Mouse (Mus musculus) ovary, postnatal 10 days (tissue): Measurements from ENCODE around the gene B4galt1.

Experiments
- DNase-seq: peaks from one replicate; pipeline ENCODE4 v3.0.0; 2022; ENCODE audit warnings: low spot score

B4galt1 gene

DNA sequence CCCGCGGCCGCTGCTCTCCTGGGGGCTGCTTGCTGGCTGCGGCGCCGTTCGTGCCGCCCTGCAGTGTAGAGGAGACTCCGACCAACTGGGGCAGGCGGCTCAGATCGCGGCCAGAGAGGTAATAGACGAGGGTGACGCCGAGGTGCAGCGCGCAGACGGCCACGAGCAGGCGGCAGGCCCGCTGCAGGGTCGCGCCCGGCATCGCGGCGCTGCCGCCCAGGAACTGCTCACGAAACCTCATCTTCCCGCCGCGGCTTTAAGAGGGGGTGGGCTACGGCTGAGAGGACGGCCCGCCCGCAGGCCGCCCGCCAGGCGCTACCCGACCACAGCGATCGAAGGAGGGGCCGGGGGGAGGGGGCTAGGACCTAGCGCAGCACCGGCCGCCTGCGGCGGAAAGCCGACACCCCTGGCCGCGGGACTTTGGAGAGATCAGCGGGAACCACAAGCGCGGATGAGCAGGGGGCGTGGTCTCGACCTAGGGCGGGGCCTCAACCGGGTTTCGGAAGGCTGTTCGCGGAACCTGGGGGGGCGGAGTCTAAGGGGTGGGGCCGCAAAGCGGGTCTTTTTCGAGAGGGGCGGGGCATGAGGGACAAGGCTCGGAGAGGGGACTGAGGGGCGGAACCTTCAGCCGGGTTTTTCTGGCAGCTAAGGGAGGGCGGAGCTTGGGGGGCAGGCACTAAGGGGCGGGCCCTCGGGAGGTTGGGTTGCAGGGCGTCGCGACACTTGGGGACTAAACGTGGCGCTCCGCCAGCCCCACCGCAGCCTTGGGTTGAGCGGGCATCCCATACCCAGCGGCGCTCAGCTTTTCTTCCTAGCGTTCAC, at the start of gene B4galt1:
TSS of gene B4galt1 (minus strand) at position 441 of the 822 bp plus-strand sequence.
- DNase-seq: peak; percentile 94

DNA sequence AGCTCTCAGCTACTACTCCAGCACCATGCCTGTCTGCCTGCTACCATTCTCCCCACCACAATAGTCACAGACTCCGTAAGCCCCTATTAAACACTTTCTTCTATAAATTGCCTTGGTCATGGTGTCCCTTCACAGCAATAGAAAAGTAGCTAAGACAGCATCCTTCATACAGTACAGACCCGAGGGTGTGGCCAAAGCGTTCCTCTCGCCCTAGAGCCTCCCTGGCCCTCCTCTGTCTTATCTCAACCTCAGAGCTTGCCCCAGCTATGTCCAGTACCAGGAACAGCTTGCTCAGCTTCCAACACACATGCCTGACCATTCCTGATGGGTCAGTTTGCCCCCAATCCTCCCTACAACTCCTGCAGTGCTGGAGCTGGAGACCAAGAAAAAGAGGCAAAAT, 46.8 kb upstream of the B4galt1 start:
- DNase-seq: no peak

DNA sequence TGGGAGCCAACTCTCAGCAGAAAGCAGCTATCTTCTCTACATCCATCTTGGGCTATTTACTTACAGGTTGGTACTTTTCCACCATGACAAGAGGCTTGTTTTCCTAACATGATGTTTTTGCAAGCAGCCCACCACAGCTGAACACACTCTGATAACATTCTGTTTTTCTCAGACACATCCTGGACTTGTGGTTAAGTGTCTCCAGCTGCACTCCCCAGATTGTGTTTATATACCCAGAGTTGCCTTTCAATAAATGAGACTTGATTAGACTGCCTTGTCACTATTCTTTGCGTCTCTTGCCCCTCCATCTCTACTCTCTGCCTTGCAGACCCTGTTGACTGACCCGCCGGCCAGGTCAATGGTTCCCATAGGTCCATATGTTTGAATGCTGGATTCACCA, 46.3 kb upstream of the B4galt1 start:
- DNase-seq: no peak

DNA sequence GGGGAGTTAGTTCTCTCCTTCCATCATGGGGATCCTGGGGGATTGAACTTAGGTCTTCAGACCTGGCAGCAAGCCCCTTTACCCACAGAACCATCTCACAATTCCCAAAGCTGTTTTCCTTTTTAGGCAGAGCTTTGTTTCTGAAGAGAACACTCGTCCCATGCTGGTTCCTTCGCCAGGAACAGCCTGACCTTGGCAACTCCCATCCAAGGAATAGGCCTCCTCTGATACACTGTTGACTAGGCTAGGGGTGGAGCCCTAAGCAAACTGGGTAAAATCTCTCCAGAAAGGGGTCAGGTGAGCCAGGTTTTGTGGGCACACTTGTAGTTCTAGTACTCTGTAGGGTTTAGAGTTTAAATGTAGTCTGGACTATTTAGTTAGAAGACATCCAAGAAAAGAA, 45.5 kb upstream of the B4galt1 start:
- no peak for DNase-seq

DNA sequence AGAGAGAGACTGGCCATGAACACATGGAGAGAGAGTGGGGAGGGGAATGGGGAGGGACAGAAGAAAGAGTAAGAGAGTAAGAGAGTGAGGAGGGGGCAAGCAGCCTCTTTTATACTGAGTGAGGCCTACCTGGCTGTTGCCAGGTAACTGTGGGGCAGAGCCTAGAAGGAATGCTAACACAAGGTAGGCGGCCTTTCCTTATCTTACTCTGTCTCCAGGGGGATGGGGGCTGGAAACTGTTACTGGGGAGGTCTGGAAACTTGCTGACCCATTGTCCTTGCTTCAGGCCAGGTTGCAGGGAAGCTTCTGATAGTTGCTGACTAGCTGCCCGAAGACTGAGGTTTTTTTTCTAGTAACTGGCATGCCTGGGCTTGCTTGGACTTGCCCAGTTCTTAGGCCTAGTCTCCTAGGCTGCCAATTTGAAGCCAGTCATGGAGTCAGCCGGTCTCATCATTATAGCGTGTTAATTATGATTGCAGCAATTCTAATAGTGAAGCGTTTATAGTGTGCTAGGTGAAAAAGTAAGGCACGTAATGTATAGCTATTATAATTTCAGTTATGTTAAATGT, 44.8 kb upstream of the B4galt1 start:
- no peak for DNase-seq

DNA sequence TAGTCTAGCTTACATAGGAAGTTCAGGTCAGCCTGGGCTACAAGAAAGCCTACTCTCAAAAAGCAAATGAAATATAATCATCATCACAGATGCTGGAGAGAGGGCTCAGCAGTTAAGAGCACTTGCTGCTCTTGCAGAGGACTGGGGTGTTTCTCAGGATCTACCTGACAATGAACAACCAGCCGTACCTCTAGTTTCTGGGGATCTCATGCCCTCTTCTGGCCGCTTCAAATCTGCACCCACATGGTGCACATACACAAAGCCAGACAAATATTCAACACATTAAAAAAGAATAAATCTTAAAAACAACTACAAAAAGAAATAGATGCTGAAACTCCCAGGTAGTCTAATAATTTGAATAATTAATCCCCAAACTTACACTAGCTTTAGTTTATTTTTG, 41.8 kb upstream of the B4galt1 start:
- no peak for DNase-seq

DNA sequence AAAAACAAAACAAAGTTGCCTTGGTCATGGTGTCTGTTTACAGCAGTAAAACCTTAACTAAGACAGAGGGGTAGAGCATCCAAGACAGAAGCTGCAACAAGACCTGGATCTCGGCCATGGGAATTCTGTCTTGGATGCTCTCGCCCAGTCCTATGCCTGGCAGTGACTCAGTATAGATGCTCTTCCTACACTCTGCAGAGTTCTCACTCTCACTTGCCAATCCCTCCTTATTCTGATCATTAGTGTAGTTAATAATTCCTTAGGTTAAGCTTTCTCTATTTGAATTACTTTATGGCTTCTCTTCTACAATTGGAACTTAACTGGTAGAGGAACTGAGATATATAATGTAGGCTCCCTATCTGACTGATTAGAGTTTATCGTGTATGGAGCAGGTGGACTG, 41.3 kb upstream of the B4galt1 start:
- DNase-seq: no peak

DNA sequence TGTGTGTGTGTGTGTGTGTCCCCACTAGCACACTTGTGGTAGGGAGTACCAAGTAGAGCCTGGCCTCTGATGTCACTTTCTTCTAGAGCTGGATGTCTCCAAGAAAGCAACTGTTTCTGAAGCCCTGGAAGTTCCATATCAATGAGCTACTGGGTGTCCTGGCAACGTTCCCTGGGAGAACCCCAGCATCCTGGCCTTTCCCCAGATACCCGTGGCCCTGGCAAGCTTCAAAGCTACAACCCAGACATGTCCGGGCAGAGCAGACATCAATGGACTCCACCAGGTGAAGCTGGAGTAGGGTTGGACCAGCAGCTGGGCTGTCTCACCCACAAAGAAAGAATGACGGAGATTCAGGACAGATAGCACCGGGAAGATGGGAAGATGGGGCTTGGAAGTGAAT, 37.4 kb upstream of the B4galt1 start:
- DNase-seq: no peak

DNA sequence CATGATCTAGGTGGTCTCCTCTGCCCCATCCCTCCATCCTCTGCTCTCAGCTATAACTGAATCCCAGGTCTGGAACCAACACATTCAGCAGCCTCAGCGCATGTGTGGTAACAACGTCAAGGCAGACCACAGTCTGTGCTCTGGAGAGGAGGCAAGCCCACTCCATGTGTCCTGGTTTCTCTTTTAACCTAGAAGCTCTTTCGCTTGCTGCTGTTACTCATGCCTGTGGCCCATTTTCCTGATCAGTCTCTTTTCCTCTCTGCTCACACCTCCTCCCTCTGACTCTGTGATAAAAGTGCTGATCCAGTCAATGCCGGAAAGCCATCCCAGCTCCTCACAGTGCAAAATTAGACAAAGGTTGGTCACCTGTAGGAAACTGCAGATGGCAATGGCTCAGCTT, 36.2 kb upstream of the B4galt1 start:
- no peak for DNase-seq

DNA sequence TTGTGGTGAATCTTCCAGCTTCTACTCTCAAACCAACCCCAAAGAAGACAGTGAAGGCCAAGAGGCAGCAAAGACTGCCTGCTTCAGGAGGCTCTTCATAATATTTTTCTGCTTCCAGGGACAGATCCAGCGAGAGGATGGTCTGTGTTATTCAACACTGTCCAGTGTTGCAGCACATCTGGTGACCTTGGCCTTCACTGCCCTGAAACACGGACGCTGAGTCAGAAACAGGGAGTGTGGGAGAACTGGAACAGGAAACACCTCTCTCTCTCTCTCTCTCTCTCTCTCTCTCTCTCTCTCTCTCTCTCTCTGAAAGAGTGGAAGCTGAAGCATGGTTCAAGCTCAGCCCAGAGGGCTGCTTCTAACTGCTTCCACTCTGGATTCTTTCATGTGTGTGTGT, 35.4 kb upstream of the B4galt1 start:
- no peak for DNase-seq

DNA sequence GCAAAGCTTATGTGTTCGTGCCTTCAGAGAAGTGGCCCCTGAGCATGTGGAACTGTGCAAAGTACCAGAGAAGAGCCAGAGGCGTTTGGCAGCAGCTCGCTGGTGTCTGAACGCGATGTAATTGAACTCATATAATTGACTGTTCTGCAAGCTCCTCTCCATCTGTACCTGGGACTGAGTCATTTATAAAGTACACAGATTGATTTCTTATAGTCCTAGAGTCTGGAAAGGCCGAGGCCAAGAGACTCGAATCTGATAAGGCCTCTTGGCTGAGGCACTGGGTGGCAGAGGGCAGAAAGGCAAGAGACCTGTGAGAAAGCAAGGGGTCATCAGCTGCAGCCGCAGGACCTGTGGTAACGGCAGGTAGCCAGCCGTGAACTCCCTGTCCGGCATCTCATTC, 35.0 kb upstream of the B4galt1 start:
- DNase-seq: no peak

DNA sequence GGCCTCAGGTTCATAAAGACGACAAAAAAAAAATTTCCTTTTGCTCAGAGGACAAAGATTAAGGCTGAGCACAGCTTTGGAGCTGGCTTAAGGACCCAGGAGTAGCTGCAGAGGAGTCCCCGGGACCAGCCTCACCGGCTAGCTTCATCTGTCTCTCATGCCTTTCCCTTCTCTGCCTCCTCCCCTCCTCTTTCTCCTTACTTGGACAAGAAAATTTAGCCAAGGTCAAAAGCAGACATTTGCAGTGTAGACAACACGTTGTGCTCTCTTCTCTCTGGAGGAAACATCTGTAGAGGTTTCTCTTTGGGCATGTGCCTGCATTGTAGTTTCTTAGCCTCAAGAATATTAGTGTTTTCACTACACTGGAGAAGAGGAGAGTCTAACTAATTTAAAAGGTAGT, 32.1 kb upstream of the B4galt1 start:
- no peak for DNase-seq

DNA sequence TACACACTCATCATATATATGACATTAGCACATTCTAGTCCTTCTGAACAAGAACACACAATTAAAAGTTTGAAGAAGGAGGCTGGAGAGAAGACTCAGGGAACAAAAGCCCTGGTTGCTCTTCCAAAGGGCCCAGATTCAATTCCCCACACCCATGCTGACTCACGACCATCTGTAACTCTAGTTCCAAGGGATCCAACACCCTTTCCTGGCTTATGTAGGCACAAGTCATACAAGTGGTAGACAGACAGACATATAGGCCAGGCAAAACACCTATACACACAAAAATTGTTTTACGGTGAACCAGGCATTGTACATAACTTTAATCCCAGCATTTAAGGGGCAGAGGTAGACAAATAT, 31.3 kb upstream of the B4galt1 start:
- no peak for DNase-seq

DNA sequence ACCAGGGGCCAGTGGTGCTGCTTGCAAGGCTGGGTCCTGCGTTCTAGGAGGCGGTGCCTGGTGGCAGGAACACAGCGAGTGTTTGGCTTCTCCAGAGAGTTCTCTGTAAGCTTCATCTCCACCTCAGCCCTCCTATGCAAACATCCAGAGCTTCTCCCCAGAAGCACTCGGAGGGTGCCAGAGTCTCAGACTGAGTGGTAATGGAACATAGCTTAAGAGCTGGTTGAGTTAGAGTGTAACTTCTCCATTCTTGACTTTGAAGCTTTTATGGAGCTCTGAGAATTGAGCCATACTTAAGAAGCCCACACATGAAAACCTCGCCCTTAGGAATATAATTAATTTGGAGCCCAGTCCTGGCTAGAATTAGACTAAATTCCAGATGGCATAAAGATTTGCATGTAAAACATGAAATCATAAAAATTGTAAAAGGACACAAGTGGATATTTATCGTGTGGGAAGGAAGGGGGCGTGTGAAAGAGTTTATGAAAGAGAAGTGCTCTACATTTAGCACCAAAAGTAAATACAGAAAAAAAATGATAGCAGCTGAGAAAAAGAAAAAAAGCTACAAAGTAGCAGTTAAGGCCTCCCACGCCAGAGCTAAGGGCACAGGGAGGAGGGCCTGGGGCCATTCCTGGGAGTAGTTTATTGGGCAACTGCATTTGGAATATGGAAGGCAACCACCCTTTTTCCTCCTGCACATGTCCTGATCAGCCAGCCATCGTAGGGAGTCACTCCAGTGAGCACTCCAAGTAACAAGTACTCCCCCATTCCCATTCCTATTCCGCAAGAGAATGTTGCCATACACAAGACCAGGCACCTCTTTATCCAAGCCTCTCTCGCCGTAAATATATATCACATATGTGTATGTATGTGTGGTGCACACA, 30.7 kb upstream of the B4galt1 start:
- DNase-seq: no peak

DNA sequence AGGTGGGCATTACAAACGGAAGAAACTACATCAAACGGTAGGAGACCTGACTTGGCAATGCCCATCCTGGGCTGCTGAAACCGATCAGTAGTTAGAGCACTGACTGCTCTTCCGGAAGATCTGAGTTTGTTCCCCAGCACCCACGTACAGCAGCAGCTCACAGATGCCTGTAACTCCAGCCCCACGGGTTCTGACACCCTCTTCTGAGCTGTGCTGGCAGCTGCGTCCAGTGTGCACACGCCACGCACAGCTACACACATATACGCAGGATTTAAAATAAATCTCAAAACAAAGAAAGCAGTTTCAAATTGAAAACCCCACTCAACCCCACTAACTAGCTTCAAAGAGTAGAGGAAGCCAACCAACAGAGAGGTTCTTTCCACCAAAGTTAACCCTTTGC, 29.4 kb upstream of the B4galt1 start:
- no peak for DNase-seq

DNA sequence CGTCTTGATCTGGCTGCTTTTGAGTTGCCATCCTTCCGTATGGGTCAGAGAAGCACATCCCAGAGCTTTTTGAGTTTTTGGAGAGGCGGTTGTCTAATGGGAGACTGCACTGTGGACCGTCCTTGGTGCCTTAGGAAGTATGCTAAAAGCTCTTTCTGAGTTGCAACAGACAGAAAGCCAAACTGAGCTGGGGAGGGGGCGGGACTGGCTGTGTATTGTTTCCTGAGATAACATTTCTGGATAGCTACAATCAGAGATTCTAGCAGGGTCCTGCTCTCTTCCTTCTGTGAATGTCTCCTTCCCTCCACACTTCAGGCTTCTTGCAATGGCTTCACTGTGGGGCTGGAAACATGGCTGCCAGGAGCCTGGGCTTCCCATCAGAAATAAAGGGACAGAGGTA, 23.7 kb upstream of the B4galt1 start:
- no peak for DNase-seq

DNA sequence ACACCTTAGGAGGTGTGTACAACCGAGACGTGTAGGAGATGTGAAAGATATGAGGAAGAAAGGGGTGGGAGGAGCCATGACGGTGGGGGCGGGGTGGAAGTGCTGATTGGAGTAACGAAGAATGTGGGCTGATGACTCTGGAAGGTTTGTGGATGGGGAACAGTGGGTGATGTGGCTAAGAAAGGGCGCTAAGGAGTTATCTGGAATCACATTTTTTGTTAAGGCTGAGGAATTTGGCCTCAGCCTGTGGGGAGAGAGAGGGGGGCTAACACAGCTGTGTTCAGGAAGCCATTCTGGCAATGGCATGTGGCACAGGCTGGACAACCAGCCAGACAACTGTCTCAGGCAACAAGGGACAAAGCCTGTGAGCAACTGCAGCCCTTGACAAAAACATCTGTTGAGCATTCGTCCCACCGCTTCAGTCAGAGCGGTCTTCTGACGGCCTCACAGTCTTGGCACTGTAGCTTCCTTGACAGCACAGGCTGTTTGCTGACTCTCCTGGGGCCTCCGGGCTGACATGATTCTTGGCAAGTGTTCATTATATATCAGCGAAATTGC, 23.1 kb upstream of the B4galt1 start:
- DNase-seq: no peak

DNA sequence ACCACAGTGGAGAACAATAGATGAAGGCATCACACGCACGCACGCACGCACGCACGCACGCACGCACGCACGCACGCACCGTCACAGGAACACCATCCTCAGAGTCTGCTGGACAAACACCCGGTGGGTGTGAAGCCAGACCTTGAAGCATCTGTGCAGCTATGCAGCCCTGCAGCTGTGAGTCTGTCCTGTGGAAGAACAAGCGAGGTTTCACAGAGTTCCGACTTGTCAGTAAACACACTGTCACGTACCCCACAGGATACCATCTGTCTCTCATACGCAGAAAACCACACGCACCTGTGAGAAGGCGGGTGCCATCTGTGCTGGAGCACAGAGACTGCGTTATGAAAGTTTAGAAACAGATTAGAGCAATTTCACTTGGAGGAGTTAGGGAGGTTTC, 22.0 kb upstream of the B4galt1 start:
- DNase-seq: no peak

DNA sequence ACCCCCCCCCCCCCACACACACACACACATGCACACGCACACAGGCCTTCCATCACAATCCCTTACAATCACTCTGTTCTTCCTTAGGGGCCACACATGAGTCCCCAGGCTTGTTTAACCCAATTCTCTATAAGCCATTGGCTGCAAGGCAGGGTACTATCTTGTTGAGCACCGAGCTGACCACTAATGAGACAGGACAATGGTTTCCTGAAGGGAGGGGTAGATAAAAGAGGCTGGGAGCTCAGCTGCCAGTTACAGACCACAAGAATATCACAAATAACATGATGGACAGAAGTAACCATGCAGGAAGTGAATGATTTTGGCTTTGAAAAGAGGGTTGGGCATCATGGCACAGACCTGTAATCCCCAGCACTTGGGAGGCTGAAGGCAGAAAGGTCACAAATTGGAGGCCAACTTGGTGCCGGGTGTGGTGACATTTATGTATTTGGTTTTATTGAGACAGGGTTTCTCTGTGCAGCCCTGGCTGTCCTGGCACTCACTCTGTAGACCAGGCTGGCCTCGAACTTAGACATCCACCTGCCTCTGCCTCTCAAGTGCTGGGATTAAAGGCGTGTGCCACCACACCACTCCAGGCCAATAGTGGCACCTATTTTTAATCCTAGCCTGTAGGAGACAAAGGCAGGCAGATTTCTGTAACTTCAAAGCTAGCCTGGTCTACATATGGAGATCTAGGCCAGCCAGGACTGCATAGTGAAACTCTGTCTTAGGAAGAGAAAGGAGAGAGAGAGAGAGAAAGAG, 21.2 kb upstream of the B4galt1 start:
- DNase-seq: no peak

DNA sequence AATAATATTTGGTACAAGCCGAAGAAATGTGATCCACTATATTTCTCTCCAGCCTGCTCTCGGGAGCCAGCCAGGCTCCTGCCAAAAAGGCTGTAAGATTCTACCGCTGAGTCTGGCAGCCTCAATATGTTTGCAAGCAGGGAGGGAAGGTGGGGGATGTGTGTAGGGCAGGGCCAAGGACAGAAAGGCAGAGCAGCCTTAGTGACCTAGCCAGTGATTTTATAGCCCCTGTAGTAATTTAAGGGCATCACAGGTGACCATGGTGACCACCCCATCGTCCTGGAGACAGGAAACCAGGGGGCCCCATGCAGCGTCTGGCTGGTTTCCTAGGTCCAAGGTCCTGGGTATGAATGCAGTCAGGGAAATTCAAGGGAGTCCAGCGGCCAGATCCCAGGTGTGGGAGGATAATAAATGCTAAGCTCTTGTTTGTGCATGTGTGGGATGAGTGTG, 20.4 kb upstream of the B4galt1 start:
- peak; percentile 32 for DNase-seq

DNA sequence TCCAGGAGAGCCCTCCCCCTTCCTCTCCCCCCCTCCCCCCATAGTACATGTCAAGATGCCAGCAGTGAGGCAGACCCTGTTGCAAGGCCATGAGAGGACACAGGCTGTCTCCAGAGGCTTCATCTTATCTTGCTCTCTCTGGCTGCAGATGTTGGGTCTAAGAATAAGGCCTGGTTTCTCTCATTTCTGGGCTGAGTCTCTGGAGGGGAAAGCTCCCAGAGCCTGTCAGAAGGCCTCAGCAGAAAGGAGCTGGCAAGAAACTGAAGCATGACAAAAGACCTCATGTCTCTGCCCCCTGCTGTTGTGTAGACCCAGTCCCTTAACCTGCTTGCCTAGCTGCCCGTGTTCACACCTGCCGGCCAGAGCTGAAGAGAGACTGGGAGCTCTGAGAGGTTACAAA, 19.5 kb upstream of the B4galt1 start:
- no peak for DNase-seq

DNA sequence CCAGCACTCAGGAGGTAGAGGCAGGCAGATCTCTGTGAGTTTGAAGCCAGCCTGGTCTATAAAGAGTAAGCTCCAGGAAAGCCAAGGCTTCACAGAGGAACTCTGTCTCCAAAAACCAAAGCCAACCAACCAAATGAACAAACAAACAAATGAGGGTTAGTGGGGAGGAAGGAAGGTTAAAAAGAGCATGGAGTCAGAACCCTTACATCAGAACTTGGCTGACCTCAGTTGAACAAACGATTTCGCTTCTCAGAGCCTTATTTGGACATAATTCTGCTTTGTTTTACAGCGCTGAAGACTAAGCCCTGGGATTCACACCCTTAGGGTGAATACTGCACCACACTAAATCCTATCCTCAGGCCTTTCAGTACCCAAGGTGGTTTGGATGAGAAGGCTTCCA, 18.3 kb upstream of the B4galt1 start:
- DNase-seq: no peak
